Mouse (Mus musculus): Measurements from ENCODE around the gene Bank1. TPM values are rescaled to one million over a fixed set of nuclear protein-coding genes. Genes with fewer than 3 reads are reported as not detected.
"Not testable (repeated sequence)": the region's sequence is repeated elsewhere in the genome, so short reads cannot be mapped to it uniquely, and the experiment has no call there.

Bank1 gene
- polyA plus RNA-seq, 1 experiment: 0.47 TPM

GRCm38 (mm10) chr3:136341911-136342310 lies 16.0 kb upstream of the Bank1 start:
- no peak overlapping the region for H3K27ac ChIP-seq (ENCODE audit: insufficient read depth, low read depth, low read length)
- H3K27me3 ChIP-seq (ENCODE audit: control insufficient read depth, insufficient read depth, low read length): no peaks in the 10 kb centered on the region
- WGBS: 88% methylated on average over 2 of the region's 2 CpGs
- no peaks in the 10 kb centered on the region for H3K36me3 ChIP-seq (ENCODE audit: control insufficient read depth, insufficient read depth, low read length)
- H3K4me3 ChIP-seq (ENCODE audit: low read depth, low read length): no peak overlapping the region
- TF ChIP-seq POLR2A (IDR thresholded peaks at IDR 0.05; ENCODE audit: low read depth, low read length) (no peak), CTCF (IDR thresholded peaks at IDR 0.05; ENCODE audit: extremely low read depth, insufficient read length, insufficient replicate concordance, low read depth, low read length) (no peak)
- H3K4me1 ChIP-seq (ENCODE audit: control insufficient read depth, insufficient read depth, insufficient read length, low read length): no peaks in the 10 kb centered on the region

GRCm38 (mm10) chr3:136339896-136340295 lies 14.0 kb upstream of the Bank1 start:
- Histone ChIP-seq H3K27ac (ENCODE audit: insufficient read depth, low read depth, low read length) (no peak overlapping the region), H3K4me3 (ENCODE audit: low read depth, low read length) (no peak overlapping the region), H3K36me3 (ENCODE audit: control insufficient read depth, insufficient read depth, low read length) (no peaks in the 10 kb centered on the region), H3K27me3 (ENCODE audit: control insufficient read depth, insufficient read depth, low read length) (no peaks in the 10 kb centered on the region), H3K4me1 (ENCODE audit: control insufficient read depth, insufficient read depth, insufficient read length, low read length) (no peaks in the 10 kb centered on the region)
- 75% methylated on average over 2 of the region's 2 CpGs for WGBS
- TF ChIP-seq CTCF (IDR thresholded peaks at IDR 0.05; ENCODE audit: extremely low read depth, insufficient read length, insufficient replicate concordance, low read depth, low read length): no peak
- TF ChIP-seq POLR2A (IDR thresholded peaks at IDR 0.05; ENCODE audit: low read depth, low read length): no peak

- 22% methylated on average over 2 of the region's 2 CpGs for WGBS
- Histone ChIP-seq H3K27me3 (ENCODE audit: control insufficient read depth, insufficient read depth, low read length) (no peaks in the 10 kb centered on the region), H3K4me1 (ENCODE audit: control insufficient read depth, insufficient read depth, insufficient read length, low read length) (no peaks in the 10 kb centered on the region), H3K4me3 (ENCODE audit: low read depth, low read length) (no peak overlapping the region), H3K27ac (ENCODE audit: insufficient read depth, low read depth, low read length) (no peak overlapping the region), H3K36me3 (ENCODE audit: control insufficient read depth, insufficient read depth, low read length) (no peaks in the 10 kb centered on the region)
- TF ChIP-seq CTCF (IDR thresholded peaks at IDR 0.05; ENCODE audit: extremely low read depth, insufficient read length, insufficient replicate concordance, low read depth, low read length): no peak
- no peak for TF ChIP-seq POLR2A (IDR thresholded peaks at IDR 0.05; ENCODE audit: low read depth, low read length)
These were observed 5.3 kb upstream of the Bank1 start for GRCm38 (mm10) chr3:136331135-136331534.

- TF ChIP-seq POLR2A (IDR thresholded peaks at IDR 0.05; ENCODE audit: low read depth, low read length) (no peak), CTCF (IDR thresholded peaks at IDR 0.05; ENCODE audit: extremely low read depth, insufficient read length, insufficient replicate concordance, low read depth, low read length) (no peak)
These were observed 4.2 kb upstream of the Bank1 start for GRCm38 (mm10) chr3:136330043-136330442.

GRCm38 (mm10) chr3:136329133-136329532 lies 3.3 kb upstream of the Bank1 start:
- H3K27ac ChIP-seq (ENCODE audit: insufficient read depth, low read depth, low read length): no peak overlapping the region

More at GRCm38 (mm10) chr3:136330043-136330442, 4.2 kb upstream of the Bank1 start:
- H3K27ac ChIP-seq (ENCODE audit: insufficient read depth, low read depth, low read length): no peak overlapping the region
- H3K36me3 ChIP-seq (ENCODE audit: control insufficient read depth, insufficient read depth, low read length): no peaks in the 10 kb centered on the region
- H3K4me3 ChIP-seq (ENCODE audit: low read depth, low read length): no peak overlapping the region
- H3K27me3 ChIP-seq (ENCODE audit: control insufficient read depth, insufficient read depth, low read length): no peaks in the 10 kb centered on the region
- H3K4me1 ChIP-seq (ENCODE audit: control insufficient read depth, insufficient read depth, insufficient read length, low read length): no peaks in the 10 kb centered on the region

GRCm38 (mm10) chr3:136324716-136325115 lies 1.1 kb downstream of the Bank1 start:
- H3K27me3 ChIP-seq (ENCODE audit: control insufficient read depth, insufficient read depth, low read length); H3K36me3 ChIP-seq (ENCODE audit: control insufficient read depth, insufficient read depth, low read length); H3K4me3 ChIP-seq (ENCODE audit: low read depth, low read length); H3K27ac ChIP-seq (ENCODE audit: insufficient read depth, low read depth, low read length); H3K4me1 ChIP-seq (ENCODE audit: control insufficient read depth, insufficient read depth, insufficient read length, low read length): not testable (repeated sequence)
- WGBS: 89% methylated on average over 6 of the region's 6 CpGs

More at GRCm38 (mm10) chr3:136329133-136329532, 3.3 kb upstream of the Bank1 start:
- Histone ChIP-seq H3K36me3 (ENCODE audit: control insufficient read depth, insufficient read depth, low read length) (no peaks in the 10 kb centered on the region), H3K4me1 (ENCODE audit: control insufficient read depth, insufficient read depth, insufficient read length, low read length) (no peaks in the 10 kb centered on the region), H3K4me3 (ENCODE audit: low read depth, low read length) (no peak overlapping the region), H3K27me3 (ENCODE audit: control insufficient read depth, insufficient read depth, low read length) (no peaks in the 10 kb centered on the region)
- TF ChIP-seq CTCF (IDR thresholded peaks at IDR 0.05; ENCODE audit: extremely low read depth, insufficient read length, insufficient replicate concordance, low read depth, low read length): no peak
- WGBS: 68% methylated on average over 6 of the region's 6 CpGs

GRCm38 (mm10) chr3:136321936-136322335 lies 3.9 kb downstream of the Bank1 start:
- no peaks in the 10 kb centered on the region for H3K4me1 ChIP-seq (ENCODE audit: control insufficient read depth, insufficient read depth, insufficient read length, low read length)
- no peaks in the 10 kb centered on the region for H3K36me3 ChIP-seq (ENCODE audit: control insufficient read depth, insufficient read depth, low read length)
- no peaks in the 10 kb centered on the region for H3K27me3 ChIP-seq (ENCODE audit: control insufficient read depth, insufficient read depth, low read length)
- H3K27ac ChIP-seq (ENCODE audit: insufficient read depth, low read depth, low read length): no peak overlapping the region
- TF ChIP-seq POLR2A (IDR thresholded peaks at IDR 0.05; ENCODE audit: low read depth, low read length): no peak
- no peak for TF ChIP-seq CTCF (IDR thresholded peaks at IDR 0.05; ENCODE audit: extremely low read depth, insufficient read length, insufficient replicate concordance, low read depth, low read length)
- WGBS: 87% methylated on average over 3 of the region's 3 CpGs
- H3K4me3 ChIP-seq (ENCODE audit: low read depth, low read length): no peak overlapping the region

GRCm38 (mm10) chr3:136308487-136308886 lies 17.4 kb downstream of the Bank1 start:
- Histone ChIP-seq H3K4me3 (ENCODE audit: low read depth, low read length) (no peak overlapping the region), H3K4me1 (ENCODE audit: control insufficient read depth, insufficient read depth, insufficient read length, low read length) (no peaks in the 10 kb centered on the region), H3K27ac (ENCODE audit: insufficient read depth, low read depth, low read length) (no peak overlapping the region), H3K27me3 (ENCODE audit: control insufficient read depth, insufficient read depth, low read length) (no peaks in the 10 kb centered on the region), H3K36me3 (ENCODE audit: control insufficient read depth, insufficient read depth, low read length) (no peaks in the 10 kb centered on the region)
- 94% methylated on average over 1 of the region's 1 CpGs for WGBS
- TF ChIP-seq POLR2A (IDR thresholded peaks at IDR 0.05; ENCODE audit: low read depth, low read length): no peak
- TF ChIP-seq CTCF (IDR thresholded peaks at IDR 0.05; ENCODE audit: extremely low read depth, insufficient read length, insufficient replicate concordance, low read depth, low read length): no peak
